Mouse (Mus musculus): ENCODE data around the gene Olfr1283. TPM values are rescaled to one million over a fixed set of nuclear protein-coding genes. Genes with fewer than 3 reads are reported as not detected.
"Not testable (repeated sequence)": the region's sequence is repeated elsewhere in the genome, so short reads cannot be mapped to it uniquely, and the experiment has no call there.

Olfr1283 gene
- not detected in 2 replicates for polyA plus RNA-seq (2012; rRNA removed)

- Histone ChIP-seq H3K27ac (ENCODE audit: insufficient read depth, low read depth, low read length) (no peak within 1 kb of the TSS), H3K4me3 (ENCODE audit: low read depth, low read length) (no peak within 1 kb of the TSS), H3K4me1 (ENCODE audit: control insufficient read depth, insufficient read depth, insufficient read length, low read length) (no peaks in the 10 kb centered on the region), H3K27me3 (ENCODE audit: control insufficient read depth, insufficient read depth, low read length) (no peaks in the 10 kb centered on the region), H3K36me3 (ENCODE audit: control insufficient read depth, insufficient read depth, low read length) (no peaks in the 10 kb centered on the region)
- TF ChIP-seq POLR2A (IDR thresholded peaks at IDR 0.05; ENCODE audit: low read depth, low read length) (no peak), CTCF (IDR thresholded peaks at IDR 0.05; ENCODE audit: extremely low read depth, insufficient read length, insufficient replicate concordance, low read depth, low read length) (no peak)
- WGBS, result 75% methylated on average over 2 of the region's 2 CpGs
These were observed at the start of gene Olfr1283 for GRCm38 (mm10) chr2:111366490-111366889. Gene Olfr1283, plus strand, starts transcription at chr2:111366790.

GRCm38 (mm10) chr2:111326220-111326619, 40.4 kb upstream of the Olfr1283 start, which contains the start of gene Olfr1281:
Gene Olfr1281, plus strand, starts transcription at chr2:111326520.
- Histone ChIP-seq H3K27me3 (ENCODE audit: control insufficient read depth, insufficient read depth, low read length) (no peaks in the 10 kb centered on the region), H3K4me1 (ENCODE audit: control insufficient read depth, insufficient read depth, insufficient read length, low read length) (no peaks in the 10 kb centered on the region), H3K4me3 (ENCODE audit: low read depth, low read length) (no peak within 1 kb of the TSS), H3K36me3 (ENCODE audit: control insufficient read depth, insufficient read depth, low read length) (no peaks in the 10 kb centered on the region), H3K27ac (ENCODE audit: insufficient read depth, low read depth, low read length) (no peak within 1 kb of the TSS)
- WGBS, result 72% methylated on average over 2 of the region's 2 CpGs
- no peak for TF ChIP-seq POLR2A (IDR thresholded peaks at IDR 0.05; ENCODE audit: low read depth, low read length)

GRCm38 (mm10) chr2:111333721-111334120, 32.9 kb upstream of the Olfr1283 start:
- not testable (repeated sequence) for H3K4me1 ChIP-seq (ENCODE audit: control insufficient read depth, insufficient read depth, insufficient read length, low read length); H3K36me3 ChIP-seq (ENCODE audit: control insufficient read depth, insufficient read depth, low read length); H3K4me3 ChIP-seq (ENCODE audit: low read depth, low read length); H3K27me3 ChIP-seq (ENCODE audit: control insufficient read depth, insufficient read depth, low read length); H3K27ac ChIP-seq (ENCODE audit: insufficient read depth, low read depth, low read length)
- 81% methylated on average over 5 of the region's 5 CpGs for WGBS

- Histone ChIP-seq H3K27me3 (ENCODE audit: control insufficient read depth, insufficient read depth, low read length) (no peaks in the 10 kb centered on the region), H3K4me1 (ENCODE audit: control insufficient read depth, insufficient read depth, insufficient read length, low read length) (no peaks in the 10 kb centered on the region), H3K4me3 (ENCODE audit: low read depth, low read length) (no peak within 1 kb of the TSS), H3K27ac (ENCODE audit: insufficient read depth, low read depth, low read length) (no peak within 1 kb of the TSS), H3K36me3 (ENCODE audit: control insufficient read depth, insufficient read depth, low read length) (no peaks in the 10 kb centered on the region)
- WGBS, result 60% methylated on average over 2 of the region's 2 CpGs
- TF ChIP-seq POLR2A (IDR thresholded peaks at IDR 0.05; ENCODE audit: low read depth, low read length) (no peak), CTCF (IDR thresholded peaks at IDR 0.05; ENCODE audit: extremely low read depth, insufficient read length, insufficient replicate concordance, low read depth, low read length) (no peak)
These were observed 30.6 kb upstream of the Olfr1283 start, which contains the start of gene Olfr1282 for GRCm38 (mm10) chr2:111335976-111336375. Gene Olfr1282, minus strand, starts transcription at chr2:111336076.

- H3K36me3 ChIP-seq (ENCODE audit: control insufficient read depth, insufficient read depth, low read length), result no peaks in the 10 kb centered on the region
- H3K27ac ChIP-seq (ENCODE audit: insufficient read depth, low read depth, low read length), result no peak within 1 kb of the TSS
- no peaks in the 10 kb centered on the region for H3K27me3 ChIP-seq (ENCODE audit: control insufficient read depth, insufficient read depth, low read length)
- WGBS, result 76% methylated on average over 1 of the region's 1 CpGs
- no peaks in the 10 kb centered on the region for H3K4me1 ChIP-seq (ENCODE audit: control insufficient read depth, insufficient read depth, insufficient read length, low read length)
- TF ChIP-seq CTCF (IDR thresholded peaks at IDR 0.05; ENCODE audit: extremely low read depth, insufficient read length, insufficient replicate concordance, low read depth, low read length), result no peak
- TF ChIP-seq POLR2A (IDR thresholded peaks at IDR 0.05; ENCODE audit: low read depth, low read length), result no peak
- H3K4me3 ChIP-seq (ENCODE audit: low read depth, low read length), result no peak within 1 kb of the TSS
These were observed 8.6 kb downstream of the Olfr1283 start, which contains the start of gene Olfr1284 for GRCm38 (mm10) chr2:111375222-111375621. Gene Olfr1284, plus strand, starts transcription at chr2:111375522.

Other genes with a start within 250 kb of the Olfr1283 start
- not detected in 2 replicates for gene Gm15130, start 213.9 kb upstream of the Olfr1283 start, polyA plus RNA-seq (2012; rRNA removed)
- gene 4930430A15Rik, start 137.2 kb upstream of the Olfr1283 start, polyA plus RNA-seq (2012; rRNA removed), result not detected in 2 replicates
- gene Olfr1275, start 131.5 kb upstream of the Olfr1283 start, polyA plus RNA-seq (2012; rRNA removed), result not detected in 2 replicates
- not detected in 2 replicates for gene Olfr1276, start 112.3 kb upstream of the Olfr1283 start, polyA plus RNA-seq (2012; rRNA removed)
- gene Olfr1277, start 92.7 kb upstream of the Olfr1283 start, polyA plus RNA-seq (2012; rRNA removed), result not detected in 2 replicates
- not detected in 2 replicates for gene Olfr1278, start 76.7 kb upstream of the Olfr1283 start, polyA plus RNA-seq (2012; rRNA removed)
- gene Olfr1279, start 66.2 kb upstream of the Olfr1283 start, polyA plus RNA-seq (2012; rRNA removed), result not detected in 2 replicates
- not detected in 2 replicates for gene Olfr1280, start 52.8 kb upstream of the Olfr1283 start, polyA plus RNA-seq (2012; rRNA removed)
- gene Olfr1281, start 40.3 kb upstream of the Olfr1283 start, polyA plus RNA-seq (2012; rRNA removed), result not detected in 2 replicates
- gene Olfr1282, start 30.7 kb upstream of the Olfr1283 start, polyA plus RNA-seq (2012; rRNA removed), result not detected in 2 replicates
- not detected in 2 replicates for gene Olfr1284, start 8.7 kb downstream of the Olfr1283 start, polyA plus RNA-seq (2012; rRNA removed)
- gene Olfr1286, start 56.3 kb downstream of the Olfr1283 start, polyA plus RNA-seq (2012; rRNA removed), result not detected in 2 replicates
- gene Olfr1287, start 82.4 kb downstream of the Olfr1283 start, polyA plus RNA-seq (2012; rRNA removed), result not detected in 2 replicates
- gene Olfr1288, start 107.3 kb downstream of the Olfr1283 start, polyA plus RNA-seq (2012; rRNA removed), result not detected in 2 replicates
- not detected in 2 replicates for gene Olfr1289, start 114.0 kb downstream of the Olfr1283 start, polyA plus RNA-seq (2012; rRNA removed)
- gene Olfr1290, start 127.0 kb downstream of the Olfr1283 start, polyA plus RNA-seq (2012; rRNA removed), result not detected in 2 replicates
- not detected in 2 replicates for gene Olfr1291-ps1, start 130.4 kb downstream of the Olfr1283 start, polyA plus RNA-seq (2012; rRNA removed)
- not detected in 2 replicates for gene Olfr1293-ps, start 158.4 kb downstream of the Olfr1283 start, polyA plus RNA-seq (2012; rRNA removed)
- gene Olfr1294, start 173.5 kb downstream of the Olfr1283 start, polyA plus RNA-seq (2012; rRNA removed), result not detected in 2 replicates
- gene Olfr1295, start 202.9 kb downstream of the Olfr1283 start, polyA plus RNA-seq (2012; rRNA removed), result not detected in 2 replicates